Mouse (Mus musculus): ENCODE results near the gene Rnf43.

Rnf43 gene

GRCm38 (mm10) chr11:87780130-87780529 is 117.6 kb downstream of the Rnf43 start:
- no peak for ATAC-seq (ENCODE audit: insufficient number of reproducible peaks, low FRiP score, low TSS enrichment)

Measured in cerebellum, adult (tissue).